ENCODE assay signal across 17 mouse cellular contexts in genomic region chr2:122093844-122094243, GRCm38 (mm10).
"Had no signal": no experiment of that assay in that cellular context is flagged by ENCODE, and none has a peak within 500 bp of the region (broad histone marks: within the 10 kb centered on the region; RNA-seq: fewer than 3 reads in every experiment).

No protein-coding gene starts in this region.

- H3K27ac ChIP-seq: neural tube, embryonic 12.5 days; neural tube, embryonic 13.5 days; neural tube, embryonic 15.5 days; stomach, embryonic 15.5 days; stomach, postnatal 0 days had no signal

- DNase-seq: retina, postnatal 1 day; right cerebral cortex, adult 18-20 months; right cerebral cortex, postnatal 14 days; right cerebral cortex, postnatal 25 days; right cerebral cortex, postnatal 4 days; spleen, adult 18-20 months; thymus, adult 18-20 months; thymus, adult 2 months; thymus, postnatal 14 days; thymus, postnatal 25 days; thymus, postnatal 36 days; thymus, postnatal 4 days had no signal

- H3K4me3 ChIP-seq: neural tube, embryonic 12.5 days; neural tube, embryonic 13.5 days; neural tube, embryonic 15.5 days; stomach, embryonic 15.5 days had no signal

- H3K4me1 ChIP-seq: neural tube, embryonic 12.5 days; neural tube, embryonic 13.5 days; neural tube, embryonic 15.5 days; stomach, embryonic 15.5 days had no signal

- H3K9ac ChIP-seq: neural tube, embryonic 12.5 days; neural tube, embryonic 13.5 days; neural tube, embryonic 15.5 days; stomach, embryonic 15.5 days had no signal

- H3K27me3 ChIP-seq: neural tube, embryonic 12.5 days; neural tube, embryonic 13.5 days; neural tube, embryonic 15.5 days; stomach, embryonic 15.5 days had no signal
